Mouse (Mus musculus) CH12.LX (cell line): ENCODE results near the gene Strn.

Source experiments
- CTCF ChIP-seq, 2 experiments: IDR thresholded peaks in 1 of 2; conservative IDR thresholded peaks in 1 of 2; 2 replicates each; pipeline ENCODE4 v1.5.1; 2011 to 2012; ENCODE audit warnings: low read depth in 2 of 2, low read length in 2 of 2, improper control_type of control experiment in 1 of 2, inconsistent platforms in 1 of 2, mild to moderate bottlenecking in 1 of 2, moderate library complexity in 1 of 2
- JUN ChIP-seq: IDR thresholded peaks from 2 replicates; pipeline ENCODE4 v1.6.1; 2011; ENCODE audit warnings: low read depth, mild to moderate bottlenecking, low read length, improper control_type of control experiment, moderate library complexity; ENCODE audit not compliant: insufficient read depth
- KAT2A ChIP-seq: IDR thresholded peaks from 2 replicates; pipeline ENCODE4 v1.6.1; 2012; ENCODE audit warnings: low read length, improper control_type of control experiment, inconsistent platforms; ENCODE audit not compliant: insufficient replicate concordance

DNA sequence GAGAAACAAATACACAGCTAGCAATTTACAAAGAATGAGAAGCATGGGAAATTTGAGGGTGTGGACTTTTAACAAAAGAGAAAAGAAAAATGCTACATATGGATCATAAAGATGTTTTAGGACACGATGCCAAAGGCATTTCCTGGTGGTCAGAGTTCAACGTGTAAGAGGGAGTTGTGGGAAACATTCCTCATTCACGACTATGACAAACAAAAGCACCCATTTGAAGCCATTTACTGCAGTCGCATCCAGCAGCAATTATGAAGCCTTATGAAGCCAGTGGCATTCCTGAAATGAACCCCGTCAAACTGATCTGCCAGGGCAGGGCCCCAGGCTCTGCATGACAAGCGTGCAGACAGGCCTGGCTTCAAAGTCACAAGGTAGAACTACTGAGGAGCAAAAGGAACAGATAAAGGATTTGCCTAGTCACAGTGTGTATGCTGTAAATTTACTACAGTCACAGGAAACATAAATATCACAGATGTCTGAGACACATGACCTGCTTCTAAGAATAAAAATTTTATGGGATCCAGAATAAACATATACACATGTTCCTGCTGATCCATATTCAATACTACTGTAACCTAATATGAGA lies 12.4 kb downstream of the Strn start:
- TF ChIP-seq CTCF (conservative IDR thresholded peaks at IDR 0.05 in 1 of 2, IDR thresholded peaks at IDR 0.05 in 1 of 2; ENCODE audit: low read depth in 2 of 2, low read length in 2 of 2) (no peak), KAT2A (no peak), JUN (no peak)
